Mouse (Mus musculus): ENCODE measurements around the gene Trim71. TPM values are rescaled to one million over a fixed set of nuclear protein-coding genes. Genes with fewer than 3 reads are reported as not detected.

The Trim71 gene
- total and polyA plus RNA-seq, 2 experiments from 2014 or later: under 0.01 TPM; not detected in 1

GRCm38 (mm10) chr9:114528680-114529048 lies 35.5 kb downstream of the Trim71 start:
- Histone ChIP-seq H3K36me3 (replicated peaks; ENCODE audit: control insufficient read depth, insufficient read depth, low read length) (no peaks in the 10 kb centered on the region), H3K27ac (ENCODE audit: low read depth) (no peak overlapping the region), H3K27me3 (ENCODE audit: control insufficient read depth, insufficient read depth, low read length) (no peaks in the 10 kb centered on the region), H3K4me2 (ENCODE audit: low read depth, low read length) (no peak overlapping the region), H3K9ac (replicated peaks; ENCODE audit: low read depth, low read length) (no peak overlapping the region), H3K9me3 (replicated peaks; ENCODE audit: control insufficient read depth, low read length) (no peaks in the 10 kb centered on the region), H3K4me1 (ENCODE audit: control insufficient read depth, insufficient read depth) (0 out of 2 replicates have a peak, but pooled peaks cover 5% of the 10 kb centered on the region), H3K4me3 (ENCODE audit: low read depth, low read length) (no peak overlapping the region)
- DNase-seq (ENCODE audit: low spot score) (no peak), ATAC-seq (ENCODE audit: insufficient read depth, low read depth) (no peak)
- 17% methylated on average over 9 of the region's 9 CpGs for WGBS
- TF ChIP-seq CTCF (IDR thresholded peaks at IDR 0.05; ENCODE audit: low read depth): no peak

- Histone ChIP-seq H3K4me2 (ENCODE audit: low read depth, low read length) (no peak overlapping the region), H3K36me3 (replicated peaks; ENCODE audit: control insufficient read depth, insufficient read depth, low read length) (no peaks in the 10 kb centered on the region), H3K4me1 (ENCODE audit: control insufficient read depth, insufficient read depth) (0 out of 2 replicates have a peak, but pooled peaks cover 5% of the 10 kb centered on the region), H3K27me3 (ENCODE audit: control insufficient read depth, insufficient read depth, low read length) (no peaks in the 10 kb centered on the region), H3K9me3 (replicated peaks; ENCODE audit: control insufficient read depth, low read length) (no peaks in the 10 kb centered on the region), H3K27ac (ENCODE audit: low read depth) (no peak overlapping the region), H3K9ac (replicated peaks; ENCODE audit: low read depth, low read length) (no peak overlapping the region), H3K4me3 (ENCODE audit: low read depth, low read length) (no peak overlapping the region)
- ATAC-seq (ENCODE audit: insufficient read depth, low read depth) (0 out of 2 replicates have a peak, but pooled peaks have one; percentile 28), DNase-seq (ENCODE audit: low spot score) (peak; percentile 44)
- no peak for TF ChIP-seq CTCF (IDR thresholded peaks at IDR 0.05; ENCODE audit: low read depth)
- TF ChIP-seq EP300 (IDR thresholded peaks at IDR 0.05; ENCODE audit: low read depth): no peak
- WGBS: 24% methylated on average over 17 of the region's 17 CpGs
Observed at GRCm38 (mm10) chr9:114527992-114528679, 36.0 kb downstream of the Trim71 start.

GRCm38 (mm10) chr9:114527085-114527484 lies 37.1 kb downstream of the Trim71 start:
- H3K27ac ChIP-seq (ENCODE audit: low read depth): no peak overlapping the region
- WGBS: 12% methylated on average over 16 of the region's 16 CpGs

GRCm38 (mm10) chr9:114526581-114526980 lies 37.6 kb downstream of the Trim71 start:
- Histone ChIP-seq H3K4me1 (ENCODE audit: control insufficient read depth, insufficient read depth) (0 out of 2 replicates have a peak, but pooled peaks cover 5% of the 10 kb centered on the region), H3K36me3 (replicated peaks; ENCODE audit: control insufficient read depth, insufficient read depth, low read length) (no peaks in the 10 kb centered on the region), H3K27ac (ENCODE audit: low read depth) (no peak overlapping the region), H3K9ac (replicated peaks; ENCODE audit: low read depth, low read length) (no peak overlapping the region; the same call in 1 of the 2 replicates), H3K4me3 (ENCODE audit: low read depth, low read length) (peak overlapping the region; percentile 23; the same call in 1 of the 2 replicates), H3K4me2 (ENCODE audit: low read depth, low read length) (peak overlapping the region; percentile 40), H3K27me3 (ENCODE audit: control insufficient read depth, insufficient read depth, low read length) (no peaks in the 10 kb centered on the region), H3K9me3 (replicated peaks; ENCODE audit: control insufficient read depth, low read length) (no peaks in the 10 kb centered on the region)
- no peak for TF ChIP-seq EP300 (IDR thresholded peaks at IDR 0.05; ENCODE audit: low read depth)
- TF ChIP-seq CTCF (IDR thresholded peaks at IDR 0.05; ENCODE audit: low read depth): no peak
- ATAC-seq (ENCODE audit: insufficient read depth, low read depth) (no peak), DNase-seq (ENCODE audit: low spot score) (no peak)
- 40% methylated on average over 7 of the region's 8 CpGs for whole genome bisulfite sequencing

More at GRCm38 (mm10) chr9:114527085-114527484, 37.1 kb downstream of the Trim71 start:
- no peak for TF ChIP-seq EP300 (IDR thresholded peaks at IDR 0.05; ENCODE audit: low read depth)
- no peak for TF ChIP-seq CTCF (IDR thresholded peaks at IDR 0.05; ENCODE audit: low read depth)
- DNase-seq (ENCODE audit: low spot score) (no peak), ATAC-seq (ENCODE audit: insufficient read depth, low read depth) (peak; percentile 42; the same call in 1 of the 2 replicates)
- no peaks in the 10 kb centered on the region for H3K9me3 ChIP-seq (replicated peaks; ENCODE audit: control insufficient read depth, low read length)
- no peak overlapping the region; the same call in 1 of the 2 replicates for H3K9ac ChIP-seq (replicated peaks; ENCODE audit: low read depth, low read length)
- peak overlapping the region; percentile 40 for H3K4me2 ChIP-seq (ENCODE audit: low read depth, low read length)
- 0 out of 2 replicates have a peak, but pooled peaks cover 5% of the 10 kb centered on the region for H3K4me1 ChIP-seq (ENCODE audit: control insufficient read depth, insufficient read depth)
- no peaks in the 10 kb centered on the region for H3K36me3 ChIP-seq (replicated peaks; ENCODE audit: control insufficient read depth, insufficient read depth, low read length)
- H3K27me3 ChIP-seq (ENCODE audit: control insufficient read depth, insufficient read depth, low read length): no peaks in the 10 kb centered on the region
- peak overlapping the region; percentile 23 for H3K4me3 ChIP-seq (ENCODE audit: low read depth, low read length)

- H3K4me2 ChIP-seq (ENCODE audit: low read depth, low read length): no peak overlapping the region
- H3K9ac ChIP-seq (replicated peaks; ENCODE audit: low read depth, low read length): no peak overlapping the region
- DNase-seq (ENCODE audit: low spot score) (no peak), ATAC-seq (ENCODE audit: insufficient read depth, low read depth) (no peak)
- H3K4me3 ChIP-seq (ENCODE audit: low read depth, low read length): no peak overlapping the region
- WGBS: 26% methylated on average over 8 of the region's 8 CpGs
- no peaks in the 10 kb centered on the region for H3K9me3 ChIP-seq (replicated peaks; ENCODE audit: control insufficient read depth, low read length)
- H3K36me3 ChIP-seq (replicated peaks; ENCODE audit: control insufficient read depth, insufficient read depth, low read length): no peaks in the 10 kb centered on the region
- H3K4me1 ChIP-seq (ENCODE audit: control insufficient read depth, insufficient read depth): 0 out of 2 replicates have a peak, but pooled peaks cover 5% of the 10 kb centered on the region
- H3K27me3 ChIP-seq (ENCODE audit: control insufficient read depth, insufficient read depth, low read length): no peaks in the 10 kb centered on the region
- TF ChIP-seq CTCF (IDR thresholded peaks at IDR 0.05; ENCODE audit: low read depth): no peak
- TF ChIP-seq EP300 (IDR thresholded peaks at IDR 0.05; ENCODE audit: low read depth): no peak
- no peak overlapping the region for H3K27ac ChIP-seq (ENCODE audit: low read depth)
Observed at GRCm38 (mm10) chr9:114525891-114526290, 38.3 kb downstream of the Trim71 start.
